Mouse (Mus musculus): ENCODE measurements around the gene Krt26.

- TF ChIP-seq POLR2A (IDR thresholded peaks at IDR 0.05; ENCODE audit: low read depth, low read length), result no peak
- no peak for TF ChIP-seq CTCF (IDR thresholded peaks at IDR 0.05; ENCODE audit: extremely low read depth, insufficient read length, insufficient replicate concordance, low read depth, low read length)
Observed at GRCm38 (mm10) chr11:99314594-99314993, 23.2 kb downstream of the Krt26 start.
